8 mouse cellular contexts compared by ENCODE assay signal in the genomic region with DNA sequence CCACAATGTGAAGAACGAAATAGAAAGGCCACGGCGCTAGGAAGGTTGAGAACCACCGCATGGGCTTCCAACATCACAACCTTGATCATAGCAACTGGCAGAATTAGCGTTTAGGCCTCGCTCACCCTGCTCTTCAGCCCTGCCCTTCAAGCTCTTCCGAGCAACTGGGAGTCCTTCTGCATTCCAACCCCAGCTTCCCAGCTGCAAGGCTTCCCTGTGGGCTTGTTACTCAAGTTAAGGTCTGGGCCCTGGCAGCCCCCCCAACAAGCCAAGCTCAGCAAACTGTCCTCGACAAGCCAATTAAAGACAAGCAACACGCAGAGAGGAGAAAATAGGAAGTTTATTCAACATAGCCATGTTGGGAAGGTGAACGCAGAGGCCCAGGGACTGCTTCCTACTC. TPM values are rescaled to one million over a fixed set of nuclear protein-coding genes. Genes with fewer than 3 reads are reported as not detected.
DNase-seq lines count a peak whose midpoint lies in the region; ATAC-seq and TF ChIP-seq lines count a peak whose summit lies in the region.

No protein-coding gene starts in this region.

- H3K9me3 ChIP-seq in neural tube, embryonic 11.5 days (ENCODE audit: control insufficient read depth, low read length), result no peaks in the 10 kb centered on the region
- H3K9me3 ChIP-seq in limb, embryonic 15.5 days, result no peaks in the 10 kb centered on the region
- H3K9me3 ChIP-seq in stomach, postnatal 0 days (ENCODE audit: control insufficient read depth, low read length), result no peaks in the 10 kb centered on the region

- H3K9ac ChIP-seq in neural tube, embryonic 11.5 days (ENCODE audit: low read length), result no peak overlapping the region
- no peak overlapping the region for H3K9ac ChIP-seq in limb, embryonic 15.5 days
- no peak overlapping the region for H3K9ac ChIP-seq in stomach, postnatal 0 days (ENCODE audit: low read length)

- 60% methylated on average over 10 of the region's 10 CpGs for WGBS in neural tube, embryonic 11.5 days
- 47% methylated on average over 10 of the region's 10 CpGs for WGBS in limb, embryonic 15.5 days
- WGBS in stomach, postnatal 0 days, result 43% methylated on average over 10 of the region's 10 CpGs

- no peak for TF ChIP-seq CTCF in gastrocnemius, adult 2 months (IDR thresholded peaks at IDR 0.05)
- no peak for TF ChIP-seq CTCF in stomach, postnatal 0 days (IDR thresholded peaks at IDR 0.05; ENCODE audit: low read depth)

- H3K4me1 ChIP-seq in neural tube, embryonic 11.5 days (ENCODE audit: control insufficient read depth, insufficient read depth, low read length), result 0 out of 2 replicates have a peak, but pooled peaks cover 11% of the 10 kb centered on the region
- H3K4me1 ChIP-seq in limb, embryonic 15.5 days, result peaks cover 26% of the 10 kb centered on the region
- H3K4me1 ChIP-seq in stomach, postnatal 0 days (replicated peaks; ENCODE audit: control insufficient read depth, insufficient read depth), result peaks cover 3% of the 10 kb centered on the region; the same call in 1 of the 2 replicates

- peak; percentile 15 for DNase-seq in gastrocnemius, adult 2 months
- DNase-seq in gastrocnemius, postnatal 36 days, result no peak
- no peak for DNase-seq in neural tube, embryonic 11.5 days (ENCODE audit: low spot score)
- no peak for DNase-seq in neural tube, embryonic 10.5 days (ENCODE audit: extremely low spot score, low spot score)
- no peak for DNase-seq in stomach, postnatal 0 days (ENCODE audit: low spot score)
- no peak for DNase-seq in urinary bladder, postnatal 4 days (ENCODE audit: low spot score in 2 of 2)

- no peak for ATAC-seq in neural tube, embryonic 11.5 days (ENCODE audit: insufficient read depth, low FRiP score, low TSS enrichment)
- ATAC-seq in limb, embryonic 15.5 days (ENCODE audit: insufficient number of reproducible peaks, low FRiP score, low TSS enrichment, low read depth), result no peak
- no peak for ATAC-seq in stomach, postnatal 0 days (ENCODE audit: low FRiP score, low TSS enrichment)
- ATAC-seq in monocyte, adult 5-6 weeks (replicated peaks; ENCODE audit: insufficient number of reproducible peaks, low FRiP score, low TSS enrichment, poor library complexity, severe bottlenecking), result no peak

- peak overlapping the region; percentile 77 for H3K27ac ChIP-seq in gastrocnemius, adult 2 months
- H3K27ac ChIP-seq in neural tube, embryonic 11.5 days (ENCODE audit: low read depth, low read length), result peak overlapping the region; percentile 88
- peak overlapping the region; percentile 90 for H3K27ac ChIP-seq in limb, embryonic 15.5 days
- peak overlapping the region; percentile 85 for H3K27ac ChIP-seq in stomach, postnatal 0 days (replicated peaks)

- no peak for TF ChIP-seq EP300 in stomach, postnatal 0 days (optimal IDR thresholded peaks at IDR 0.05)

- H3K27me3 ChIP-seq in neural tube, embryonic 11.5 days (ENCODE audit: control insufficient read depth, insufficient read depth, low read length), result no peaks in the 10 kb centered on the region
- H3K27me3 ChIP-seq in limb, embryonic 15.5 days, result no peaks in the 10 kb centered on the region
- H3K27me3 ChIP-seq in stomach, postnatal 0 days (ENCODE audit: control insufficient read depth, insufficient read depth, low read length), result no peaks in the 10 kb centered on the region

- H3K36me3 ChIP-seq in neural tube, embryonic 11.5 days (ENCODE audit: control insufficient read depth, insufficient read depth, low read length), result no peaks in the 10 kb centered on the region
- H3K36me3 ChIP-seq in limb, embryonic 15.5 days, result no peaks in the 10 kb centered on the region
- H3K36me3 ChIP-seq in stomach, postnatal 0 days (ENCODE audit: control insufficient read depth, insufficient read depth, low read length), result no peaks in the 10 kb centered on the region

- no peak overlapping the region for H3K4me3 ChIP-seq in gastrocnemius, adult 2 months
- no peak overlapping the region for H3K4me3 ChIP-seq in neural tube, embryonic 11.5 days (ENCODE audit: low read depth, low read length)
- no peak overlapping the region for H3K4me3 ChIP-seq in limb, embryonic 15.5 days
- no peak overlapping the region for H3K4me3 ChIP-seq in stomach, postnatal 0 days (ENCODE audit: low read depth, low read length)

- no peak overlapping the region for H3K4me2 ChIP-seq in neural tube, embryonic 11.5 days (ENCODE audit: low read depth)
- H3K4me2 ChIP-seq in limb, embryonic 15.5 days, result no peak overlapping the region
- no peak overlapping the region for H3K4me2 ChIP-seq in stomach, postnatal 0 days (replicated peaks; ENCODE audit: low read depth)

- intact Hi-C loops in gastrocnemius, adult 2 months (cut with DNase I), result no loop called here
- intact Hi-C loops in gastrocnemius, postnatal 36 days (cut with DNase I), result no loop called here

RNA-seq across cellular contexts. Expression of gene Prr5, which starts 14.4 kb away (rescaled TPM):
- 1 to 10 TPM; 3.0 to 4.3 TPM for total RNA-seq in gastrocnemius, adult 2 months (2021)
- total RNA-seq in gastrocnemius, postnatal 36 days (2021), result 1 to 10 TPM; 3.4 to 3.5 TPM
- 17.5 and 19.3 TPM in 2 replicates for polyA plus RNA-seq in neural tube, embryonic 11.5 days (2014; fragmentation: Nextera tagmentation; extraction: Ambion mirVana)
- 34.5 and 36.3 TPM in 2 replicates for polyA plus RNA-seq in limb, embryonic 15.5 days (2015; fragmentation: Nextera tagmentation; extraction: Ambion mirVana)
- 18.2 and 20.3 TPM in 2 replicates for polyA plus RNA-seq in stomach, postnatal 0 days (2015; fragmentation: Nextera tagmentation; extraction: Ambion mirVana)
- 2.6 to 9.9 TPM (median 3.7 TPM) in 3 replicates for total RNA-seq in monocyte, adult 5-6 weeks (2017)
